Mouse (Mus musculus): ENCODE data around the gene Dab1.

Gene Dab1

GRCm38 (mm10) chr4:103993884-103994283, 374.7 kb downstream of the Dab1 start:
- no peak for DNase-seq

- no peak for DNase-seq
Observed at GRCm38 (mm10) chr4:103994406-103994805, 375.2 kb downstream of the Dab1 start.

GRCm38 (mm10) chr4:104008406-104008805, 389.2 kb downstream of the Dab1 start:
- DNase-seq = peak; percentile 16 to 40

GRCm38 (mm10) chr4:104011683-104012082, 392.5 kb downstream of the Dab1 start:
- no peak for DNase-seq

- no peak for DNase-seq
Observed at GRCm38 (mm10) chr4:104012150-104012549, 393.0 kb downstream of the Dab1 start.

GRCm38 (mm10) chr4:104025117-104025694, 406.0 kb downstream of the Dab1 start:
- DNase-seq = no peak

GRCm38 (mm10) chr4:104026834-104027233, 407.7 kb downstream of the Dab1 start:
- DNase-seq = no peak

GRCm38 (mm10) chr4:104027239-104027638, 408.1 kb downstream of the Dab1 start:
- no peak for DNase-seq

GRCm38 (mm10) chr4:104036091-104036490, 416.9 kb downstream of the Dab1 start:
- no peak for DNase-seq

GRCm38 (mm10) chr4:104039588-104039987, 420.4 kb downstream of the Dab1 start:
- no peak for DNase-seq

GRCm38 (mm10) chr4:104043441-104043840, 424.3 kb downstream of the Dab1 start:
- DNase-seq = no peak

GRCm38 (mm10) chr4:104044634-104045033, 425.5 kb downstream of the Dab1 start:
- DNase-seq = no peak

GRCm38 (mm10) chr4:104047966-104048804, 429.0 kb downstream of the Dab1 start:
- DNase-seq = peak in 1 of 2 experiments; percentile 11

- no peak for DNase-seq
Observed at GRCm38 (mm10) chr4:104057116-104057515, 438.0 kb downstream of the Dab1 start.

- DNase-seq = no peak
Observed at GRCm38 (mm10) chr4:104059569-104059968, 440.4 kb downstream of the Dab1 start.

GRCm38 (mm10) chr4:104062356-104062755, 443.2 kb downstream of the Dab1 start:
- no peak for DNase-seq

- no peak for DNase-seq
Observed at GRCm38 (mm10) chr4:104066901-104067300, 447.7 kb downstream of the Dab1 start.

- DNase-seq = peak; percentile 35 to 60
Observed at GRCm38 (mm10) chr4:104067748-104068147, 448.6 kb downstream of the Dab1 start.

GRCm38 (mm10) chr4:104071296-104071695, 452.1 kb downstream of the Dab1 start:
- DNase-seq = no peak

- DNase-seq = peak in 1 of 2 experiments; percentile 24
Observed at GRCm38 (mm10) chr4:104073920-104074459, 454.8 kb downstream of the Dab1 start.

GRCm38 (mm10) chr4:104077771-104078170, 458.6 kb downstream of the Dab1 start:
- DNase-seq = peak in 1 of 2 experiments; percentile 12

- DNase-seq = peak in 1 of 2 experiments; percentile 6
Observed at GRCm38 (mm10) chr4:104106299-104106698, 487.1 kb downstream of the Dab1 start.

- DNase-seq = no peak
Observed at GRCm38 (mm10) chr4:104111614-104112013, 492.5 kb downstream of the Dab1 start.
